Mouse (Mus musculus): ENCODE results near the gene Pfdn6. TPM values are rescaled to one million over a fixed set of nuclear protein-coding genes. Genes with fewer than 3 reads are reported as not detected.

Pfdn6 gene
- 100 to 1,000 TPM; 122 to 253 TPM for polyA plus RNA-seq (2012; fragmentation: generic; extraction: Trizol)

DNA sequence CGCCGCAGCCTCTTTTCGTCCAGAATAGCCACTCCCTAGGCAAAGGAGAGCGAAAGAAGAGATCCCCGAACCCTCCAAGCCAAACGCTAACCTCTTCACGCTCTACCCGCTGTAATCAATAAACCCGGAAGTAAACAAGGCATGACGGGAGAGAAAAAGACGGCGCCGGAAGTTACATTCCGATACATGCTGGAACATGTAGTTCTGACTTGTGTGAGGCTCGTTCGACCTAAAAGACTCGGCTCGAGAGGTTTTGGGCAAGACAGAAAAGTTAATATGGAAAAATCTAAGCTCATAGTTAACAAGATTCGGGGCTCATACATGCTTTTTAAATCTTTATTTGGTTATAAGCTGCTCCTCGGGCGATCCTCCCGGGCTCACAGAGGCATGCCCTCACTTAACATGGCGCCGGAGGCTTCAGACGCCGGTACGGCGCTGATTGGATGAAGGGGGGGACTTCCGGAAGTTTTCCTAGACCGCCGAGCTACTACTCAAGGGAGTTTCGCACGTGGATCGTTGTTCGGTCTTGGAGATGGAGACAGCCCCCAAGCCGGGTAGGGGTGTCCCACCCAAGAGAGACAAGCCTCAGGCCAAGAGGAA lies at the start of gene Pfdn6, which contains the start of gene Wdr46:
Pfdn6 (minus strand) TSS at position 138 of the 600 bp plus-strand sequence.
Wdr46 (plus strand) TSS at position 455 of the 600 bp plus-strand sequence.

DNA sequence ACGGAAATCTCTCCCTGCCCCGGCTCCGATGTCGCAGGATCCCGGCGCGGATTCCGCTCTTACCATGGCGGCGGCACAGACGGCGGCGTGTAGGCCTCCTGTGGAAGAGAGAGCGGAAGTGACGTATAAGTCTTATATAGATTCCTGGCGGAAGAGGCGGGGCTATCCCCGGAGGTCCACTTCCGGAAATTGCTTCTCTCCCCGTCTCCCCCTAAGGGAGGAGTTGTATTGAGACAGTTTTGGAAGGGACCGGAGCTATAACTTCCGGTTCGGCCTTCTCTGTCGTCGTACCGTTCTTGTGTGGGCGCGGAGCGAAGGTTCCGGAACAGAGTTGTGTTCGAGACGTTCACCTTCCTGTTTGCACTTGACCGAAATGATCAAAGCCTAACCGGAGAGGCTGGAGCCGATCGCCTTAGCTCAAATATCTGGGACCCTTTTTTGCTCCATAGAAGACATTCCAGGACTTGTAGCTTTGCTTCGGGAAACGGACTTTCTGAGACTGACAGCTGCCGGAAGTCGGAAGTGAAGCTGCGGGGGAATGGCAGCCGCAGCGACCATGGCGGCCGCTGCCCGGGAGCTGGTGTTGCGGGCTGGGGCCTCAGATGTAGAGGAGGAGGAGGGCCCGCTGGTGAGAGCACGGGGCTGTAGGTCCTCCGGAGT lies 15.5 kb upstream of the Pfdn6 start, which contains the start of the genes Vps52 and Rps18:
Vps52 (plus strand) TSS at position 258 of the 660 bp plus-strand sequence.
Rps18 (minus strand) TSS at position 447 of the 660 bp plus-strand sequence.

DNA sequence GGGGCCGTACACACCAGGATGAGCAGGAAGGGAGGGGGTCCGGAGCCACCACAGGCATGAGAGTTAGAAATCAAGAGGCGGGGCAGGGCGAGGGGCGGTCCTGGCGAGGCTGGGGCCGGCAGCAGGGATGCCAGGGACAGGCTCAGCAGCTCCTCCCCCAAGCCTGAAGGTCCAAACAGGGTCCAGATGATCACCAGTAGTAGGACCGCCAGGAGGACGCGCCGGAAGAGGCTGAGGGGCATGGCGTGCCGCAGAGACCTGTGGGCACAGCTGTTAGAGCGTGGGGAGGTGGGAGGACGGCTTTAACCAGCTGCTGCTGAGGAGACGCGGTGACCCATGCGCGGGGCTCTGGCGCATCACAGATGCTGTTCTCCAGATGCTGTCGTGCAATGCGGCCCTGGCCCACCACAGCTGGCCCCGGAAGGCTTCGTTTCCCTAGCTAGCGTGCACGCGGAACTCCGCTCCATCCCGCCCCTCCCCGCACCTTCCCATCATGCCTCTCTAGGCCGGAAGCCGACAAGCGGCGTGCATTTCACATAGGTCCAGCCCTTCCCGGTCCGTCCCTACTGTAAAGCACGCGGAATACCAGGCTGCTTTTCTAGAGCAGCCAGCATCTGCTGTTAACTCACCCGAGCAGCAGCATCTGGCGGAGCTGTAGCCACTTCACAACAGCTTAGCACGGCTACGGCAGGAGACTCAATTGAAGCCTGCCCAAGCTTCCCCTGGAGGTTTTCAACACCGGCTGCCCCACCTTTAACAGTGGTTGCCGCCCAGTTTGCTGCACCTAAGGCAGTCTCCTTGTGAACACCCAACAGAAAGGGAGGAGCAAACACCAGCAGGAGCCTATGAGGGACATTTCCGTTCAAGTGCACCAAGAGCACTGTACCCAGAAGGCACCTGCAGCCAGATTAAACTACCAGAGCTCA lies 11.1 kb upstream of the Pfdn6 start, which contains the start of gene B3galt4:
B3galt4 (minus strand) TSS at position 468 of the 926 bp plus-strand sequence.

DNA sequence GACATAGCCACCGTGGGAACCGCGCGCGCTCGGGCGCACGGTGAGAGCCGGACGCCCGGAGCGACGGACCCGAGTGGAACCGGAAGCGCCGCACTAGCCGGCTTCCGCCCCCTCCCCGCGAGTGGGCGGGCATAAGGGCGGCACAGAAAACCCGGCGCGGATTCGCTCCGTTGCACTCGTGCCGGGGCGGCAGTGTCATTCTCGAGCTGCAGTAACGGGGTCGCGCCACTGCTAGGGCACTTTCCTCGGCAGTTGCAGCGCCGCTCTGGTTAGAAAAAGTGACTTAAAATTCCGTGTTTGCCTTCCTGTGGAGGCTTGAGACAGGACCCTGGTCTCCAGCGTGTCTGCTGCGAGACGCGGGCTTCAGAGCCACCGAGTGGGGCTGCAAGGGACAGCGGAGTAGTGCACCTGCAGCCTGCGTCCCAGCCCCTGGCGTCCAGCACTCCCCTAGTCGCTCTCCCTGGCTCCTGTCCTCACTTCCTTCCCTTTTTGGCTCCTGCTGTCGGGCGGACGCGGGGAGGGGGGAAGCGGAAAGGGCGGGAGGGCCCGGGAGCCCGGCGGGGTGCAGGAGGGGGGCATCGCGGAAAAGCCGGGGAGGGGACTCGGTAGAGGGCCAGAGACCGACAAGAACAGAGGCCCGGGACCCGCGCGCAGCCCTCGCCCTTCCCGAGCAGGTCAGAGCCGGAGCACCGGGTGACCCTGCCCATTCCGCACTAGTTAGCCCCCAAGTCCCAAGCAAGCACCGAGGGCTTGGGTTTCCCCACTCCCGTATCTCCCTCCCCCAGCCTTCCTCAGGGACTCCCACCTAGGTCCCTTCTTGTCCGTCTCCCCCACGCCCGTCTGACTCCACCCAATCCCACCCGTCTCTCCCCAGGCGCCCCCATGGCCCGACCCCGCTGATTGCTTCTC lies 10.5 kb downstream of the Pfdn6 start, which contains the start of gene Rgl2:
Rgl2 (plus strand) TSS at position 173 of the 909 bp plus-strand sequence.

DNA sequence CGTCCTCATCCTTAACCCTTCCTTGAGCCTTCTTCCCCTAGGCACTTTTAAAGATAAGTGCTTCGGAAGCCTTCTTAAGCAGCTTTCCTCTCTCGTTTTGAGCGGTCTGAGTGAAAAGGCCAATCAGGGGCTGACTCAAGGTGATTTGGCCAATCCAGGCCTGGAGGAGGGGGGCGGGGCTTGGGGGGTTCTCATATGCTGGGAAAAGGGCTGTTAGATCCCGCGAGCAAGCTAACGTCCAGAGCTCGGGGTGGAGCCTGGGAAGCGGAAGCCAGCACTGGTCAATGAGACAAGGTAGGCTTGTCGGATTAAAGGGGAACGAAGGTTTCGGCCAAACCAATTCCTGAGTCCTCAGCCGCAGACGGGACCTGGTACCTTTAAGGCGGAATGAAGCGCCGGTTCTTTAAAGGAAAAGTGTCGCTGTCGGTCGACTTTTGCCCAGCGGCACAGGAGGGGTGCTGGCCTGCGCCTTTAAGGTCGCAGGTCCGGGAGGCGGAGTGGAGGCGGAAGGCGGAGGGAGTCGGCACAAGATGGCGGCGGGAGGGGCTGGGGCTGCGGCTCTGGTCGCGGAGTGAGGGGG lies 24.4 kb downstream of the Pfdn6 start, which contains the start of the genes Tapbp and Zbtb22:
Tapbp (plus strand) TSS at position 229 of the 580 bp plus-strand sequence.
Zbtb22 (plus strand) TSS at position 234 of the 580 bp plus-strand sequence.

DNA sequence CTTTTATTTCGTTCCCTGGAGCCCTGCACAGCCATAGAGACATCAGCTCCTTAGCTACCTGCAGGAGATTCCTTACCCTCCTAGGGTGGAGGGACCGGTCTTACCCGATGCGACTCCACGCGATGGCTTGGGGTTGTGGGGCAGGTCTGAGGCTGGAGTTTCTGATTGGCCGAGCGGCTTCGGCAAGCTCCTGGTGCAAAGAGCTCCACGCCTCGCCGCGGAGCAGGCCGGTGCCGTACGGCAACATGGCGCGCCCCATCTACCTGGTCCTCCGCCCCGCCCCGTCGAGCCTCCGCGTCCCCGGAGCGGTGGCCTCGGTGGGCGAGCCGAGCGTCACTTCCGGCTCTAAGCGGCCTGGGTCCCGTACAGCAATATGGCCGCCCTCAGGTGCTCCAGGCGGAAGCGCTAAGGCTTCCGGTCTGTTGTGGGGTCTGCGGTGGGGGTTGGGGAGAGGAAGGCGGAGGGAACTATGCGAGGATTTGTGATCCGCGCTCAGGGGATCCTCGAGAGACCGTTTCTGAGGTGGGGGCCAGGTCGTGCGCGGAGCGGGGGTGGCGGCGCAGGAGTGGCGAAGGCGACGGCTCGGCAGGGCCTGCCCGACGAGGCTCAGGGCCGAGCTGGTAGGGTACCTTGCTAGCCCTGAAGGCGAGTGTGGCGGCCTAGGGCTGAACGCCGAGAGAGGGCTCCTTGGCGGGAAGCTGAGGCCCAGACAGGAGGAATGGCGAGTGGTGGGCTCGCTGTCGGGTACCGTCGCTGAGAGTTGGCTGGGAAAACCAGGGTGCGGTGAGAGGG lies 30.9 kb downstream of the Pfdn6 start, which contains the start of gene Daxx:
Daxx (plus strand) TSS at position 338 of the 792 bp plus-strand sequence.

DNA sequence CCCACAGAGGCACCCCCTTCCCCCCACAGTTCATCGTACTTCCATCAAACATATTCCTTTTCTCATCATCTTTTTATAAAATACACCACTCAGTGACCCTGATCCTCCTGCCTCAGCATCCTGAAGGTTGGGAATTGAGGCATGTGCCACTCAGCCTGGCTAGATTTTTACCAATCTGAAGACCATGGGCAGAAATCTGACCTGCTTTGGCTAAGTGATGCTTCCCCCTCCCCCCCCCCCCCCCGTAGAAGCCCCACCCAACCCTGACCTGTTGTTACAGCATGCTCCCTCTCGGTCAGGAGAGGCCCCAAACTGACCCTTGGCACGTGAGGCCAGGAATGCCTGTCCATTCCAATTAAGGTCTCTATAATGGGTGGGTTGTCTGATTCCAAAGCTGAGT lies 35.3 kb downstream of the Pfdn6 start, which contains the start of gene Platr17:
Platr17 (plus strand) TSS at position 301 of the 400 bp plus-strand sequence.

DNA sequence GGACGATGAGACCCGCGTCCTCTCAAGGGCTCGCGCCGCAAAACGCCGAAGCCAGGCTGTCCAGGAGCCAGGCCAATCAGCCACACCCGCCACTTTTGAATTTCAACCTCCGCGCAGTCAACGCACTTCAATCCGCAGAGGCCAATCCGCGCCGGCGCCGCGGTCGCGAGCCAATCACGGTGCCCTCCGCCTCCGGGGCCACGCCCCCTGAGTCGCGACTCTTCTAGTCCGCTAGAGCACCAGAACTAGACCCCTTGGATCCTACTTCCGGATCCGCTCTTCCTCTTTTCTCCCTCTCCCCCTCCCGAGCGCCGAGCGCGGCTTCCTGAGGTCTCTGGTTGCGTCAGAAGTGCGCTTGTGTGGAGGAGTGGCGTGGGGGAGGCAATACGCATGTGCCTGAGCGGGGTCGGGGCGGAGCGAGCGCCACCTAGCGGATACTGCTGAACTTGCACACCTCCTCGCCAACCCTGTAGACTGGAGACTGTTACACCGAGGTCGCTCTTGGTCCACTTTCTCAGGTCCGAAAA lies 49.5 kb downstream of the Pfdn6 start, which contains the start of gene Kifc1:
Kifc1 (minus strand) TSS at position 129 of the 527 bp plus-strand sequence.

Other genes with a start within 250 kb of the Pfdn6 start
- gene March2, start 221.7 kb downstream of the Pfdn6 start, polyA plus RNA-seq (2012; fragmentation: generic; extraction: Trizol): 10 to 100 TPM; 40.8 to 81.8 TPM
- gene Rab11b, start 179.8 kb downstream of the Pfdn6 start, polyA plus RNA-seq (2012; fragmentation: generic; extraction: Trizol): 100 to 1,000 TPM in 1 of 2 experiments, 10 to 100 TPM in 1; 96.4 to 219 TPM
- gene Angptl4, start 158.5 kb downstream of the Pfdn6 start, polyA plus RNA-seq (2012; fragmentation: generic; extraction: Trizol): 100 to 1,000 TPM in 1 of 2 experiments, 10 to 100 TPM in 1; 32.8 to 266 TPM
- gene Kank3, start 129.8 kb downstream of the Pfdn6 start, polyA plus RNA-seq (2012; fragmentation: generic; extraction: Trizol): 1 to 10 TPM; 1.0 to 4.9 TPM
- gene Rps28, start 115.8 kb downstream of the Pfdn6 start, polyA plus RNA-seq (2012; fragmentation: generic; extraction: Trizol): over 10,000 TPM; 10,760 to 16,218 TPM
- gene Ndufa7, start 115.8 kb downstream of the Pfdn6 start, polyA plus RNA-seq (2012; fragmentation: generic; extraction: Trizol): 100 to 1,000 TPM; 479 to 931 TPM
- gene Cd320, start 97.3 kb downstream of the Pfdn6 start, polyA plus RNA-seq (2012; fragmentation: generic; extraction: Trizol): 100 to 1,000 TPM in 1 of 2 experiments, 10 to 100 TPM in 1; 81.6 to 103 TPM
- not detected for gene Gm7029, start 66.5 kb downstream of the Pfdn6 start, polyA plus RNA-seq (2012; fragmentation: generic; extraction: Trizol)
- 10 to 100 TPM; 39.2 to 77.3 TPM for gene Kifc1, start 49.7 kb downstream of the Pfdn6 start, polyA plus RNA-seq (2012; fragmentation: generic; extraction: Trizol)
- under 1 TPM in 1 of 2 experiments, not detected in 1; 0.06 TPM for gene Platr17, start 35.2 kb downstream of the Pfdn6 start, polyA plus RNA-seq (2012; fragmentation: generic; extraction: Trizol)
- 10 to 100 TPM; 13.4 to 31.0 TPM for gene Daxx, start 30.9 kb downstream of the Pfdn6 start, polyA plus RNA-seq (2012; fragmentation: generic; extraction: Trizol)
- 100 to 1,000 TPM in 1 of 2 experiments, 10 to 100 TPM in 1; 39.2 to 255 TPM for gene Tapbp, start 24.4 kb downstream of the Pfdn6 start, polyA plus RNA-seq (2012; fragmentation: generic; extraction: Trizol)
- gene Zbtb22, start 24.4 kb downstream of the Pfdn6 start, polyA plus RNA-seq (2012; fragmentation: generic; extraction: Trizol): 10 to 100 TPM; 20.9 to 42.1 TPM
- gene Rgl2, start 10.8 kb downstream of the Pfdn6 start, polyA plus RNA-seq (2012; fragmentation: generic; extraction: Trizol): 10 to 100 TPM; 19.9 to 40.0 TPM
- 10 to 100 TPM; 25.4 to 28.0 TPM for gene Wdr46, start 317 bp upstream of the Pfdn6 start, polyA plus RNA-seq (2012; fragmentation: generic; extraction: Trizol)
- 1 to 10 TPM in 1 of 2 experiments, under 1 TPM in 1; 0.66 to 1.2 TPM for gene B3galt4, start 11.1 kb upstream of the Pfdn6 start, polyA plus RNA-seq (2012; fragmentation: generic; extraction: Trizol)
- gene Vps52, start 15.5 kb upstream of the Pfdn6 start, polyA plus RNA-seq (2012; fragmentation: generic; extraction: Trizol): 10 to 100 TPM; 20.0 to 36.5 TPM
- gene Rps18, start 15.7 kb upstream of the Pfdn6 start, polyA plus RNA-seq (2012; fragmentation: generic; extraction: Trizol): 100 to 1,000 TPM; 437 to 511 TPM
- gene H2-K1, start 60.0 kb upstream of the Pfdn6 start, polyA plus RNA-seq (2012; fragmentation: generic; extraction: Trizol): 10 to 100 TPM in 1 of 2 experiments, 1 to 10 TPM in 1; 4.9 to 16.7 TPM
- 10 to 100 TPM; 21.3 to 55.6 TPM for gene Ring1, start 84.3 kb upstream of the Pfdn6 start, polyA plus RNA-seq (2012; fragmentation: generic; extraction: Trizol)
- gene H2-Ke6, start 87.7 kb upstream of the Pfdn6 start, polyA plus RNA-seq (2012; fragmentation: generic; extraction: Trizol): 10 to 100 TPM; 28.3 to 67.1 TPM
- 100 to 1,000 TPM; 129 to 161 TPM for gene Slc39a7, start 91.3 kb upstream of the Pfdn6 start, polyA plus RNA-seq (2012; fragmentation: generic; extraction: Trizol)
- 10 to 100 TPM; 41.4 to 60.6 TPM for gene Rxrb, start 91.5 kb upstream of the Pfdn6 start, polyA plus RNA-seq (2012; fragmentation: generic; extraction: Trizol)
- gene Col11a2, start 99.1 kb upstream of the Pfdn6 start, polyA plus RNA-seq (2012; fragmentation: generic; extraction: Trizol): 1 to 10 TPM in 1 of 2 experiments, under 1 TPM in 1; 0.06 to 3.6 TPM
- gene H2-Oa, start 152.0 kb upstream of the Pfdn6 start, polyA plus RNA-seq (2012; fragmentation: generic; extraction: Trizol): not detected
- 10 to 100 TPM in 1 of 2 experiments, 1 to 10 TPM in 1; 5.1 to 26.0 TPM for gene H2-DMa, start 179.2 kb upstream of the Pfdn6 start, polyA plus RNA-seq (2012; fragmentation: generic; extraction: Trizol)
- 100 to 1,000 TPM in 1 of 2 experiments, 10 to 100 TPM in 1; 56.1 to 145 TPM for gene Brd2, start 182.3 kb upstream of the Pfdn6 start, polyA plus RNA-seq (2012; fragmentation: generic; extraction: Trizol)
- gene H2-DMb2, start 203.0 kb upstream of the Pfdn6 start, polyA plus RNA-seq (2012; fragmentation: generic; extraction: Trizol): under 1 TPM; 0.04 to 0.47 TPM
- under 1 TPM; 0.12 to 0.91 TPM for gene H2-DMb1, start 212.7 kb upstream of the Pfdn6 start, polyA plus RNA-seq (2012; fragmentation: generic; extraction: Trizol)
- gene Tap1, start 247.2 kb upstream of the Pfdn6 start, polyA plus RNA-seq (2012; fragmentation: generic; extraction: Trizol): 1 to 10 TPM in 1 of 2 experiments, under 1 TPM in 1; 0.30 to 5.7 TPM
- 1 to 10 TPM in 1 of 2 experiments, under 1 TPM in 1; 0.21 to 2.7 TPM for gene Psmb9, start 247.4 kb upstream of the Pfdn6 start, polyA plus RNA-seq (2012; fragmentation: generic; extraction: Trizol)